Mouse (Mus musculus): ENCODE measurements around the gene Spib. TPM values are rescaled to one million over a fixed set of nuclear protein-coding genes. Genes with fewer than 3 reads are reported as not detected.

The Spib gene
- total RNA-seq, 1 experiment: 0.67 TPM

DNA sequence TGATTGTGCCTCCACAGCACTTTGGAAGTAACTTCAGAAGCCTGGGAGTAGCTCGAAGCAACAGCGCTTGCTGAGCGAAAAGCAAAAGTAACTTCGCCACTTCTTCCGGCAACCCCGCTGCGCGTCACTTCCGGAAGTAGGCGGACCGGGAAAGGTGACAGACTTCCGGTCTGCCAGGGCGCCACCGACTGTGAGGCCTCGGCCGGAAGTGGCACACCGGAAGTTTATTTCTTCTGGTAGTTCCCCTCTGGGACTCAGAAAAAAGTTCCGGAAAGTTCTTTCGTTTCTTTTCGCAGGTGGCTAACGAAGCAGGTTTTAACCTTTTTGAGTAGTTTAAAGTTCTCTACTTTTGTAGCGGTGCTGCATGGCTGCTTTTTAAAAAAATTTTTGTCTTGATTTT lies 22.0 kb upstream of the Spib start, which contains the start of gene Nr1h2:
Gene Nr1h2 (minus strand): TSS at position 126 of the 400 bp plus-strand sequence.
- H3K9ac ChIP-seq (ENCODE audit: insufficient read depth, low read depth, low read length, poor library complexity, severe bottlenecking): peak within 1 kb of the TSS; percentile 99
- TF ChIP-seq HCFC1 (IDR thresholded peaks at IDR 0.05; ENCODE audit: borderline replicate concordance, insufficient read depth, low read length) (peak; percentile 74), CHD2 (IDR thresholded peaks at IDR 0.05; ENCODE audit: low read depth, low read length) (no peak), ZNF384 (IDR thresholded peaks at IDR 0.05; ENCODE audit: low read depth, low read length) (no peak)
- H3K36me3 ChIP-seq (ENCODE audit: control insufficient read depth, insufficient read depth, low read length, poor library complexity, severe bottlenecking): peaks cover 24% of the 10 kb centered on the region; the same call in 1 of the 2 replicates
- peak within 1 kb of the TSS; percentile 100 for H3K27ac ChIP-seq (ENCODE audit: insufficient read depth, low read depth, low read length, poor library complexity, severe bottlenecking)
- DNase-seq (ENCODE audit: low read depth, low spot score): peak; percentile 85
- peak within 1 kb of the TSS; percentile 99 to 100 for H3K4me3 ChIP-seq (ENCODE audit: insufficient read depth in 1 of 2, low read depth in 1 of 2, low read length in 2 of 2, poor library complexity in 1 of 2, severe bottlenecking in 1 of 2)
- H3K4me1 ChIP-seq (ENCODE audit: control insufficient read depth in 2 of 2, insufficient read depth in 2 of 2, low read length in 2 of 2, poor library complexity in 1 of 2): peaks cover 0 to 15% of the 10 kb centered on the region in 2 experiments; a peak in 1 of 4 replicates
- no peaks in the 10 kb centered on the region for H3K9me3 ChIP-seq (ENCODE audit: control insufficient read depth, insufficient read depth, low read depth, low read length)
- in situ Hi-C loops (cut with MboI; ENCODE audit: low sequenced_read_pairs in 2 of 2, unreplicated experiment in 2 of 2): no loop called here

DNA sequence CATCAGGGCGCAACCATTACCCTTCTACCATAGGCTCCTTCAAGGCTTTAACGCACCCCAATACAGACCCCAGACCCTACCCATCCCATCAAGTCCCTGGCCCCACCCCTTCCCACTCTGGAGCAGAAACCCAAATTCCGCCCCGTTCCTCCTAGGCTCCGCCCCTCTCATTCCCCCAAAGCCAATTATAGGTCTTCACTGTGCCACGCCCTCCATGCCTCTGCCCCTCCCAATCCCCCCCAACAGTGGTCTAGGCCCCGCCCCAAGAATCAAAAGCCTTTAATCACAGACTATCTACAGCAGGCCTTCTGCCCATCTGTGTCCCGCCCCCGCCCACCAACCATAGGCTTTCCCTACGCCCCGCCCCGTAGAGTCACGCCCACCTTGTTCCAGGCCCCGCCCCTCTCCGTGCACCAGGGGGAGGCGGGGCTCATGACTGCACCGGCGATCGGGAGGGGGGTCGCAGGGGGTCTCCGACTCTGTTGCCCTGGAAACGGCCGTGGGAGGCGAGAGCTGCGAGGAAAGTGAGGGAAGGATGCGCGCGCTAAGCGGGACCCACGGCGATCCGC lies 21.4 kb upstream of the Spib start:
- in situ Hi-C loops (cut with MboI; ENCODE audit: low sequenced_read_pairs in 2 of 2, unreplicated experiment in 2 of 2): no loop called here
- H3K27ac ChIP-seq (ENCODE audit: insufficient read depth, low read depth, low read length, poor library complexity, severe bottlenecking): peak overlapping the region; percentile 100
- H3K9me3 ChIP-seq (ENCODE audit: control insufficient read depth, insufficient read depth, low read depth, low read length): no peaks in the 10 kb centered on the region
- H3K9ac ChIP-seq (ENCODE audit: insufficient read depth, low read depth, low read length, poor library complexity, severe bottlenecking): peak overlapping the region; percentile 99
- TF ChIP-seq HCFC1 (IDR thresholded peaks at IDR 0.05; ENCODE audit: borderline replicate concordance, insufficient read depth, low read length) (no peak), MAFK (IDR thresholded peaks at IDR 0.05; ENCODE audit: insufficient read depth, low read depth, low read length) (no peak), ZC3H11A (IDR thresholded peaks at IDR 0.05; ENCODE audit: borderline replicate concordance, low read depth, low read length) (no peak), ZNF384 (IDR thresholded peaks at IDR 0.05; ENCODE audit: low read depth, low read length) (no peak), CHD2 (IDR thresholded peaks at IDR 0.05; ENCODE audit: low read depth, low read length) (no peak)
- H3K4me3 ChIP-seq (ENCODE audit: insufficient read depth in 1 of 2, low read depth in 1 of 2, low read length in 2 of 2, poor library complexity in 1 of 2, severe bottlenecking in 1 of 2): peak overlapping the region; percentile 99 to 100
- peaks cover 24% of the 10 kb centered on the region; the same call in 1 of the 2 replicates for H3K36me3 ChIP-seq (ENCODE audit: control insufficient read depth, insufficient read depth, low read length, poor library complexity, severe bottlenecking)
- H3K4me1 ChIP-seq (ENCODE audit: control insufficient read depth in 2 of 2, insufficient read depth in 2 of 2, low read length in 2 of 2, poor library complexity in 1 of 2): peaks cover 0 to 12% of the 10 kb centered on the region in 2 experiments; a peak in 1 of 4 replicates
- DNase-seq (ENCODE audit: low read depth, low spot score): peak; percentile 99

GRCm38 (mm10) chr7:44552141-44552908 lies 20.5 kb upstream of the Spib start:
- in situ Hi-C loops (cut with MboI; ENCODE audit: low sequenced_read_pairs in 2 of 2, unreplicated experiment in 2 of 2): no loop called here
- H3K27ac ChIP-seq (ENCODE audit: insufficient read depth, low read depth, low read length, poor library complexity, severe bottlenecking): no peak overlapping the region

GRCm38 (mm10) chr7:44551731-44552130 lies 19.9 kb upstream of the Spib start:
- TF ChIP-seq HCFC1 (IDR thresholded peaks at IDR 0.05; ENCODE audit: borderline replicate concordance, insufficient read depth, low read length) (no peak), ZNF384 (IDR thresholded peaks at IDR 0.05; ENCODE audit: low read depth, low read length) (no peak), CHD2 (IDR thresholded peaks at IDR 0.05; ENCODE audit: low read depth, low read length) (no peak), MAFK (IDR thresholded peaks at IDR 0.05; ENCODE audit: insufficient read depth, low read depth, low read length) (no peak), ZC3H11A (IDR thresholded peaks at IDR 0.05; ENCODE audit: borderline replicate concordance, low read depth, low read length) (no peak)
- peaks cover 2 to 16% of the 10 kb centered on the region in 2 experiments; a peak in 1 of 4 replicates for H3K4me1 ChIP-seq (ENCODE audit: control insufficient read depth in 2 of 2, insufficient read depth in 2 of 2, low read length in 2 of 2, poor library complexity in 1 of 2)
- H3K27ac ChIP-seq (ENCODE audit: insufficient read depth, low read depth, low read length, poor library complexity, severe bottlenecking): no peak overlapping the region
- peaks cover 24% of the 10 kb centered on the region; the same call in 1 of the 2 replicates for H3K36me3 ChIP-seq (ENCODE audit: control insufficient read depth, insufficient read depth, low read length, poor library complexity, severe bottlenecking)
- in situ Hi-C loops (cut with MboI; ENCODE audit: low sequenced_read_pairs in 2 of 2, unreplicated experiment in 2 of 2): no loop called here
- H3K9me3 ChIP-seq (ENCODE audit: control insufficient read depth, insufficient read depth, low read depth, low read length): no peaks in the 10 kb centered on the region
- H3K9ac ChIP-seq (ENCODE audit: insufficient read depth, low read depth, low read length, poor library complexity, severe bottlenecking): peak overlapping the region; percentile 61
- peak overlapping the region; percentile 48 to 57; a peak in 3 of 4 replicates for H3K4me3 ChIP-seq (ENCODE audit: insufficient read depth in 1 of 2, low read depth in 1 of 2, low read length in 2 of 2, poor library complexity in 1 of 2, severe bottlenecking in 1 of 2)
- DNase-seq (ENCODE audit: low read depth, low spot score): no peak

More at GRCm38 (mm10) chr7:44552141-44552908, 20.5 kb upstream of the Spib start:
- peak overlapping the region; percentile 57 to 99; a peak in 3 of 4 replicates for H3K4me3 ChIP-seq (ENCODE audit: insufficient read depth in 1 of 2, low read depth in 1 of 2, low read length in 2 of 2, poor library complexity in 1 of 2, severe bottlenecking in 1 of 2)
- no peak for DNase-seq (ENCODE audit: low read depth, low spot score)
- no peaks in the 10 kb centered on the region for H3K9me3 ChIP-seq (ENCODE audit: control insufficient read depth, insufficient read depth, low read depth, low read length)
- H3K9ac ChIP-seq (ENCODE audit: insufficient read depth, low read depth, low read length, poor library complexity, severe bottlenecking): peak overlapping the region; percentile 61
- peaks cover 24% of the 10 kb centered on the region; the same call in 1 of the 2 replicates for H3K36me3 ChIP-seq (ENCODE audit: control insufficient read depth, insufficient read depth, low read length, poor library complexity, severe bottlenecking)
- TF ChIP-seq HCFC1 (IDR thresholded peaks at IDR 0.05; ENCODE audit: borderline replicate concordance, insufficient read depth, low read length): no peak
- TF ChIP-seq ZC3H11A (IDR thresholded peaks at IDR 0.05; ENCODE audit: borderline replicate concordance, low read depth, low read length): no peak
- no peak for TF ChIP-seq CHD2 (IDR thresholded peaks at IDR 0.05; ENCODE audit: low read depth, low read length)
- peaks cover 2 to 13% of the 10 kb centered on the region in 2 experiments; a peak in 1 of 4 replicates for H3K4me1 ChIP-seq (ENCODE audit: control insufficient read depth in 2 of 2, insufficient read depth in 2 of 2, low read length in 2 of 2, poor library complexity in 1 of 2)

Data from ES-E14 (cell line).